Mouse (Mus musculus) lung, embryonic 14.5 days (tissue): ENCODE measurements at regions not wholly inside any gene's neighbourhood (a gene's known extent, or its start where the extent isn't known, plus 50 kb on each side); places are given as distances from the start of the nearest gene placed in this dataset.

Experiments
- ATAC-seq: fragments of 200-750 bp; cut with Nextera tagmentation; 2 replicates; pipeline ENCODE4 v1.8.0; 2017; ENCODE audit warnings: mild to moderate bottlenecking, moderate TSS enrichment, moderate library complexity; ENCODE audit not compliant: insufficient read depth
- DNase-seq: peaks from one replicate; pipeline ENCODE4 v3.0.0-alpha.2; 2015
- H3K27ac ChIP-seq: fragments of 300-500 bp; sonication (generic); 2 replicates; pipeline ENCODE4 v1.5.1; 2014; ENCODE audit warnings: low read depth, mild to moderate bottlenecking, moderate library complexity
- H3K27me3 ChIP-seq: fragments of 300-500 bp; sonication (generic); 2 replicates; pipeline ENCODE4 v1.6.1; 2014; ENCODE audit warnings: low read length, control low read depth; ENCODE audit not compliant: insufficient read depth
- H3K36me3 ChIP-seq: fragments of 300-500 bp; sonication (generic); 2 replicates; pipeline ENCODE4 v1.6.1; 2014; ENCODE audit warnings: control low read depth; ENCODE audit not compliant: insufficient read depth
- H3K4me1 ChIP-seq: fragments of 300-500 bp; sonication (generic); 2 replicates; pipeline ENCODE4 v1.6.1; 2014; ENCODE audit warnings: antibody characterized with exemption, control low read depth; ENCODE audit not compliant: insufficient read depth
- H3K4me2 ChIP-seq: fragments of 300-500 bp; sonication (generic); 2 replicates; pipeline ENCODE4 v1.6.1; 2014; ENCODE audit warnings: mild to moderate bottlenecking
- H3K4me3 ChIP-seq: fragments of 300-500 bp; sonication (generic); 2 replicates; pipeline ENCODE4 v1.5.1; 2014; ENCODE audit warnings: low read depth, low read length
- H3K9ac ChIP-seq: fragments of 300-500 bp; sonication (generic); 2 replicates; pipeline ENCODE4 v1.6.1; 2014
- H3K9me3 ChIP-seq: fragments of 300-500 bp; sonication (generic); 2 replicates; pipeline ENCODE4 v1.6.1; 2016; ENCODE audit warnings: low read depth, low read length, control low read depth
- CTCF ChIP-seq: IDR thresholded peaks from 2 replicates; pipeline ENCODE4 v1.5.1; 2016; ENCODE audit warnings: antibody characterized with exemption, low read depth
- WGBS: fragments of 180-500 bp; shearing (Covaris S2); extraction: QIAGEN DNeasy Blood & Tissue Kit; methylation state at CpG from one replicate; pipeline ENCODE4 v1.1.7; 2014; 5-methylcytosine and 5-hydroxymethylcytosine counted together

DNA sequence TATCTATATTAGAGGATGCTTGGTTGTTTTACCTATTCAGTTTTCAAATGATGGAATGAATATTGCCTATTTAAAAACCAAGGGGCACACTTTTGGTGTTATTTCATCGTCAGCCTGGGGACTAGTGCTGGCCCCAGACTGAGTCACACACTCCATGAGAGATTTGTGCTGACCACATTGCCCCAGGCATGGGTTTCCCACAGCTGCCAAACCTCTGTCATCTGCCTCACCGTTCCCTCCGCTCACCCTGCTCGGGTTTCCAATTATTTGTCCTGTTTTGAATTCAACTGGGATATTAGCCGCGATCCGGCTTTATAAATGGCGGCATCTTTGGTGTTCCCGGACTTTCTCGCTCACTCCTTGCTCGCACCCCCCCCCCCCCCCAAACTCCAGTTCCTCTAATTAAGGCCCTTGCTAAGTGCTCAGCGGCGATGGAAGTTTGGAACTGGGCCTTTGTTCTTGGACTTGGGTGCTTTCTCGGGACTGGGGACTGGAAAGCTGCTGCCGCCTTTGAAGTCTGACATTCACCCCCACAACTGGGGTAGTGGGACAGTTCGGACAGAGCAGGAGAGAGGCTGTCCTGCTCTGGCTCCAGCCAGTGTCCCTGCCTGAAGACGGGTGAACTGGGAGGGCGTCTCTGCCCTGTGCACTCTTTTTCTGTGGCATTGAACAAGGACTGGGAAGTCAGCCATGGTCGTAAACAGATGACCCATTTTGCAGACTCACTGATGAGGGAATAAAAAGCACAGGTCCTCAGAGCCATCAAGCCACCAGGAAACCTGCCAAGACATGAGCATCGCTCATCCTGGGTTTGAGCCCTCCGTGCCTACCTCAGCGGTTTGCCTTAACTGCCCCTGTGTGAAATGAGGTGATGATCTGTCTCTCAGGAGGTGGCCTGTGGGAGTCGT lies 67.2 kb upstream of the Mrps22 start:
- no peak overlapping the region for H3K27ac ChIP-seq
- ATAC-seq (no peak), DNase-seq (no peak)
- no peaks in the 10 kb centered on the region for H3K9me3 ChIP-seq
- no peaks in the 10 kb centered on the region for H3K36me3 ChIP-seq
- H3K27me3 ChIP-seq, result no peaks in the 10 kb centered on the region
- H3K4me1 ChIP-seq, result no peaks in the 10 kb centered on the region
- H3K4me2 ChIP-seq, result no peak overlapping the region
- TF ChIP-seq CTCF, result no peak
- H3K4me3 ChIP-seq, result no peak overlapping the region
- WGBS, result 74% methylated on average over 23 of the region's 23 CpGs
- H3K9ac ChIP-seq, result no peak overlapping the region

DNA sequence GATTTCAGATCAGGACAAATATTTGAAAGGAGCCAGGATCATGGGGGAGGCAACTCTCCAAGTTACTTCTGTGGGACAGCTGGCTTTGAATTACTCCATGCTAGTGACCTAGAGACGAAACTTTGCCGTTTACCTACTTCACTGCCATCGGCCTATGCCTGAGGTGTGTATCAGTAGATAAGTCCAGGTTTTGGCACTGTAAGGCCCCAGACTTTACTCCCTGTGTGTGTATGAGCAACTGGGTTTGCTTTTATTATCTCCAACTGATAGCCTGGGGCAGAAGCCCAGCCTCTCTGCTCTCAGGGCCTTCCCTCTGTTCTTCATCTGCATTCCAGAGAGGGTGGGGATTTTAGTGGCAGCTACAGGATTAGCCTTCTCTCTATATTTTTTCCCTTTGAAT lies 65.6 kb upstream of the Mrps22 start:
- 88% methylated on average over 3 of the region's 3 CpGs for WGBS
- H3K4me2 ChIP-seq, result no peak overlapping the region
- no peak for DNase-seq
- H3K4me3 ChIP-seq, result no peak overlapping the region
- H3K9ac ChIP-seq, result no peak overlapping the region
- no peaks in the 10 kb centered on the region for H3K9me3 ChIP-seq
- H3K36me3 ChIP-seq, result no peaks in the 10 kb centered on the region
- no peak for TF ChIP-seq CTCF
- no peaks in the 10 kb centered on the region for H3K4me1 ChIP-seq
- no peak overlapping the region for H3K27ac ChIP-seq
- no peak for ATAC-seq
- H3K27me3 ChIP-seq, result no peaks in the 10 kb centered on the region

DNA sequence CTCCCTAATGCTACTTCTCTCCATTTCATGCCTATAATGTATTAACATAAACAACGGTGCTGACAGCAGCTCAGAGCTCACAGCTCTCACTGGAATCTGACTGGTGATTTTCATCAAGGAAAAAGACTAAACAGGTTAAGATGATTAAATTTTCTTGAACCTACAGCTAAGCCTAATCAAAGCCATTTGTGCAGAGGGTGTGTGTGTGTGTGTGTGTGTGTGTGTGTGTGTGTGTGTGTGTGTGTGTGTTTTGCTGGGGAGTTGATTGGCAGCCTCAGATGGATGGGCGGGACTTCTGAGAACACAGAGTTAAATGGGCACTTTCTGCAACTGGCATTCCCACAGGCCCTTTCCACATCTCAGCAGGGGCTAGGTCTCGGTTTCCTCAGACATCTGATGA lies 61.6 kb upstream of the Mrps22 start:
- no peak for TF ChIP-seq CTCF
- WGBS, result 47% methylated on average over 3 of the region's 3 CpGs
- Histone ChIP-seq H3K4me2 (no peak overlapping the region), H3K4me1 (no peaks in the 10 kb centered on the region), H3K9ac (no peak overlapping the region), H3K27me3 (no peaks in the 10 kb centered on the region), H3K36me3 (no peaks in the 10 kb centered on the region), H3K27ac (no peak overlapping the region), H3K9me3 (no peaks in the 10 kb centered on the region), H3K4me3 (no peak overlapping the region)
- ATAC-seq, result no peak
- DNase-seq, result no peak

DNA sequence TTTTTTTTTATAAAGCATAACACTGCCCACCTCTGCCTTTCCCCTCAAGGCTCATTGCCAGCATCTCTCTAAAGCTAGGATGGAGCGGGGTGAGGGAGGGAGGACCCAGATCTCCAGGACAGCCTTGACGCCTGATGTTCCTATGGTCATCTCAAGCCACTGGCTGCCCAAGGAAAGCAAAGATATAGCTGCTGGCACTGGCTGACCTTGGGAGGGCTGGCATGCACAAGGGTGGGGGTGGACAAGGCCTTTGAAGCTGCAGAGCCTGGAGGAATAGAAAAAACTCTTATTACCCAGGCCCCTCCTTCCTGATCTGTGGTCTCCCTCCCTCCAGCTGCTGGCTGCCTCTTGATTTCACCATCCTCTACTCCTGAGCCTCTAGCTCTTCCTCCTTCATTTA lies 50.2 kb upstream of the Mrps22 start:
- no peak for ATAC-seq
- no peak overlapping the region for H3K4me3 ChIP-seq
- TF ChIP-seq CTCF, result no peak
- H3K9me3 ChIP-seq, result no peaks in the 10 kb centered on the region
- WGBS, result 56% methylated on average over 2 of the region's 2 CpGs
- no peak for DNase-seq
- H3K9ac ChIP-seq, result no peak overlapping the region
- H3K4me1 ChIP-seq, result no peaks in the 10 kb centered on the region; the same call in 1 of the 2 replicates
- no peak overlapping the region for H3K27ac ChIP-seq
- H3K4me2 ChIP-seq, result no peak overlapping the region
- H3K27me3 ChIP-seq, result no peaks in the 10 kb centered on the region
- no peaks in the 10 kb centered on the region for H3K36me3 ChIP-seq
